In the genomic region with DNA sequence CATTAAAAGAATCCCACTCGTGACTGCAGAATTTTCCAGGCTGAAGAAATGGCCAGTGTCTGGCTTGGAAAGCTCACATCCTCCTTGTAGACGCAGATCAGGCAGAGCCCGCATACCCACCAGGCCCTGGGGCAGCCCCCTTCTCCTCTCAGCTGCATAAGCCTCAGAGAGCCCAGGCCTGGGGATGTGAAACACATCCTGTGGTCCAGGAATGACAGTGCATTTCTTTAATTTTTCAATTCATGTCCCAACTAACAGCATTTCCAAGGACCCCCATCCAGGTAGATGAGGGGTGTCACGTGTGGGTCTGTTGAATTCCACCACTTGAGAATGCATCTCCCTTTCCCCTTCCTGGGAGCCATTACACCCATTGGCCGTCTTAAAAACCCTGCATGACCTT, we compare ENCODE assay signal across 16 mouse cellular contexts.
DNase-seq lines count a peak whose midpoint lies in the region; ATAC-seq and TF ChIP-seq lines count a peak whose summit lies in the region.
"Had no signal": no experiment of that assay in that cellular context is flagged by ENCODE, and none has a peak within 500 bp of the region (broad histone marks: within the 10 kb centered on the region; RNA-seq: fewer than 3 reads in every experiment).

No protein-coding gene starts in this region.

- TF ChIP-seq CTCF in CH12.LX (conservative IDR thresholded peaks at IDR 0.05 in 1 of 2, IDR thresholded peaks at IDR 0.05 in 1 of 2; ENCODE audit: low read depth in 2 of 2, low read length in 2 of 2): no peak

- 75% methylated on average over 5 of the region's 5 CpGs for WGBS in forebrain, embryonic 11.5 days
- 68% methylated on average over 5 of the region's 5 CpGs for WGBS in forebrain, embryonic 13.5 days
- 80% methylated on average over 5 of the region's 5 CpGs for WGBS in intestine, embryonic 14.5 days
- WGBS in intestine, embryonic 16.5 days: 84% methylated on average over 5 of the region's 5 CpGs
- WGBS in limb, embryonic 10.5 days: 83% methylated on average over 5 of the region's 5 CpGs

- H3K27me3 ChIP-seq in forebrain, embryonic 11.5 days (ENCODE audit: control insufficient read depth, insufficient read depth, low read length): peaks cover 10% of the 10 kb centered on the region
- H3K27me3 ChIP-seq in forebrain, embryonic 13.5 days: peaks cover 38% of the 10 kb centered on the region
- H3K27me3 ChIP-seq in intestine, embryonic 14.5 days (replicated peaks; ENCODE audit: control insufficient read depth, insufficient read depth, low read length): peaks cover 21% of the 10 kb centered on the region
- H3K27me3 ChIP-seq in intestine, embryonic 16.5 days (replicated peaks; ENCODE audit: control insufficient read depth, insufficient read depth, low read length): peaks cover 17% of the 10 kb centered on the region
- H3K27me3 ChIP-seq in CH12.LX (replicated peaks): peaks cover 38% of the 10 kb centered on the region
- peaks cover 58% of the 10 kb centered on the region for H3K27me3 ChIP-seq in limb, embryonic 10.5 days (ENCODE audit: low read depth, poor library complexity, severe bottlenecking)

- no peak overlapping the region for H3K4me3 ChIP-seq in forebrain, embryonic 11.5 days (ENCODE audit: low read depth, low read length)
- H3K4me3 ChIP-seq in forebrain, embryonic 13.5 days: no peak overlapping the region
- H3K4me3 ChIP-seq in intestine, embryonic 14.5 days (ENCODE audit: low read depth, low read length): no peak overlapping the region
- no peak overlapping the region for H3K4me3 ChIP-seq in intestine, embryonic 16.5 days (ENCODE audit: low read length)
- H3K4me3 ChIP-seq in CH12.LX (replicated peaks in 1 of 3; ENCODE audit: low read depth in 2 of 3, low read length in 2 of 3, poor library complexity in 1 of 3): no peak overlapping the region
- H3K4me3 ChIP-seq in limb, embryonic 10.5 days: no peak overlapping the region

- TF ChIP-seq RAD21 in CH12.LX (IDR thresholded peaks at IDR 0.05; ENCODE audit: low read depth, low read length): no peak

- dilution Hi-C loops in CH12.LX (cut with MboI; ENCODE audit: extremely low pct_ligation_motif_present, extremely low pct_unique_long_range_greater_than_20kb, low sequenced_read_pairs): no loop called here

- no peaks in the 10 kb centered on the region for H3K9me3 ChIP-seq in forebrain, embryonic 11.5 days (ENCODE audit: control insufficient read depth, low read length)
- no peaks in the 10 kb centered on the region for H3K9me3 ChIP-seq in forebrain, embryonic 13.5 days (replicated peaks)
- no peaks in the 10 kb centered on the region for H3K9me3 ChIP-seq in intestine, embryonic 14.5 days (ENCODE audit: control insufficient read depth, low read length)
- H3K9me3 ChIP-seq in intestine, embryonic 16.5 days (ENCODE audit: control insufficient read depth, low read length): no peaks in the 10 kb centered on the region
- H3K9me3 ChIP-seq in CH12.LX (replicated peaks; ENCODE audit: low read length): no peaks in the 10 kb centered on the region
- H3K9me3 ChIP-seq in limb, embryonic 10.5 days (replicated peaks): no peaks in the 10 kb centered on the region

- TF ChIP-seq EP300 in CH12.LX (IDR thresholded peaks at IDR 0.05; ENCODE audit: low read length): peak; percentile 81

- H3K79me2 ChIP-seq in CH12.LX (replicated peaks; ENCODE audit: control insufficient read depth, extremely low read depth, insufficient read depth, poor library complexity, severe bottlenecking): no peaks in the 10 kb centered on the region

- H3K36me3 ChIP-seq in forebrain, embryonic 11.5 days (ENCODE audit: control insufficient read depth, insufficient read depth, low read length): no peaks in the 10 kb centered on the region
- H3K36me3 ChIP-seq in forebrain, embryonic 13.5 days (ENCODE audit: poor library complexity, severe bottlenecking): no peaks in the 10 kb centered on the region
- H3K36me3 ChIP-seq in intestine, embryonic 14.5 days (ENCODE audit: control insufficient read depth, insufficient read depth, low read length): no peaks in the 10 kb centered on the region
- no peaks in the 10 kb centered on the region for H3K36me3 ChIP-seq in intestine, embryonic 16.5 days (ENCODE audit: control insufficient read depth, insufficient read depth, low read length)
- H3K36me3 ChIP-seq in CH12.LX (replicated peaks in 1 of 2; ENCODE audit: control insufficient read depth in 1 of 2, insufficient read depth in 1 of 2, low read length in 1 of 2): no peaks in the 10 kb centered on the region
- no peaks in the 10 kb centered on the region for H3K36me3 ChIP-seq in limb, embryonic 10.5 days
- H3K36me3 ChIP-seq: G1E had no signal

- H3K9ac ChIP-seq in forebrain, embryonic 11.5 days (ENCODE audit: low read length): no peak overlapping the region
- H3K9ac ChIP-seq in forebrain, embryonic 13.5 days: no peak overlapping the region
- H3K9ac ChIP-seq in intestine, embryonic 14.5 days (ENCODE audit: low read length): no peak overlapping the region
- no peak overlapping the region for H3K9ac ChIP-seq in intestine, embryonic 16.5 days (ENCODE audit: low read depth, low read length)
- H3K9ac ChIP-seq in CH12.LX (ENCODE audit: insufficient read depth, low read depth): no peak overlapping the region

- H3K4me1 ChIP-seq in forebrain, embryonic 11.5 days (replicated peaks; ENCODE audit: control insufficient read depth, insufficient read depth, low read length): peaks cover 7% of the 10 kb centered on the region; the same call in 1 of the 2 replicates
- peaks cover 24% of the 10 kb centered on the region for H3K4me1 ChIP-seq in forebrain, embryonic 13.5 days
- no peaks in the 10 kb centered on the region for H3K4me1 ChIP-seq in intestine, embryonic 14.5 days (replicated peaks; ENCODE audit: control insufficient read depth, insufficient read depth, low read length)
- no peaks in the 10 kb centered on the region for H3K4me1 ChIP-seq in intestine, embryonic 16.5 days (ENCODE audit: control insufficient read depth, insufficient read depth, low read length)
- H3K4me1 ChIP-seq in CH12.LX (ENCODE audit: control insufficient read depth in 1 of 2, insufficient read depth in 2 of 2): peaks cover 11 to 30% of the 10 kb centered on the region in 2 experiments
- H3K4me1 ChIP-seq in limb, embryonic 10.5 days: peaks cover 43% of the 10 kb centered on the region

- no peak for TF ChIP-seq POLR2A in CH12.LX (IDR thresholded peaks at IDR 0.05; ENCODE audit: low read depth, low read length)

- in situ Hi-C loops in CH12.LX (cut with MboI; ENCODE audit: low pct_ligation_motif_present, low pct_unique_long_range_greater_than_20kb, low sequenced_read_pairs): loop anchor here (10.0 to 25.0 kb wide), 3 partner anchors 341 to 1484 kb away; partner anchors contain the start of genes Wars and Wdr25

- H3K4me2 ChIP-seq in forebrain, embryonic 11.5 days (ENCODE audit: low read depth, low read length, severe bottlenecking): no peak overlapping the region
- H3K4me2 ChIP-seq in forebrain, embryonic 13.5 days: no peak overlapping the region
- H3K4me2 ChIP-seq in intestine, embryonic 14.5 days (ENCODE audit: low read length): no peak overlapping the region
- no peak overlapping the region for H3K4me2 ChIP-seq in intestine, embryonic 16.5 days (ENCODE audit: low read depth, low read length)
- H3K4me2 ChIP-seq in CH12.LX (ENCODE audit: insufficient read depth, low read depth, poor library complexity, severe bottlenecking): no peak overlapping the region

- ATAC-seq in forebrain, embryonic 11.5 days (replicated peaks; ENCODE audit: low FRiP score): no peak
- ATAC-seq in forebrain, embryonic 13.5 days: no peak
- no peak for ATAC-seq in intestine, embryonic 14.5 days (replicated peaks; ENCODE audit: low FRiP score, low TSS enrichment, low read depth)
- ATAC-seq in intestine, embryonic 16.5 days: no peak
- ATAC-seq: activated CD4-positive, CD25-positive, alpha-beta regulatory T cell, adult 4 months; CD4-positive, CD25-positive, alpha-beta regulatory T cell, adult 4 months; Patski had no signal

- DNase-seq in forebrain, embryonic 11.5 days (ENCODE audit: low spot score): peak; percentile 41
- DNase-seq in heart, adult 11 months: peak; percentile 44
- no peak for DNase-seq in heart, adult 18-20 months
- DNase-seq in intestine, embryonic 14.5 days (ENCODE audit: low spot score): peak; percentile 34
- DNase-seq in CH12.LX (ENCODE audit: extremely low read depth): peak; percentile 71
- no peak for DNase-seq in limb, embryonic 10.5 days (ENCODE audit: low spot score)
- DNase-seq: adrenal gland, adult 8-10 months; cerebellum, adult 11 months; cerebellum, adult 11-12 months; cerebellum, adult 18-20 months had no signal

- H3K27ac ChIP-seq in forebrain, embryonic 11.5 days (ENCODE audit: low read depth, low read length): no peak overlapping the region
- H3K27ac ChIP-seq in forebrain, embryonic 13.5 days: no peak overlapping the region
- no peak overlapping the region for H3K27ac ChIP-seq in intestine, embryonic 14.5 days (ENCODE audit: low read depth)
- H3K27ac ChIP-seq in intestine, embryonic 16.5 days (ENCODE audit: low read length): no peak overlapping the region
- H3K27ac ChIP-seq in CH12.LX (ENCODE audit: insufficient read depth, low read depth): no peak overlapping the region
- H3K27ac ChIP-seq in limb, embryonic 10.5 days: no peak overlapping the region

TF ChIP-seq in CH12.LX, 34 proteins besides CTCF, POLR2A, EP300 and RAD21:
- TF ChIP-seq MAFK (IDR thresholded peaks at IDR 0.05; ENCODE audit: insufficient replicate concordance, low read length) (0 out of 2 replicates have a peak, but pooled peaks have one; percentile 6), SMC3 (IDR thresholded peaks at IDR 0.05; ENCODE audit: low read depth, low read length) (no peak), JUN (IDR thresholded peaks at IDR 0.05; ENCODE audit: insufficient read depth, low read depth, low read length) (peak; percentile 22; the same call in 1 of the 2 replicates), BHLHE40 (IDR thresholded peaks at IDR 0.05; ENCODE audit: low read depth, low read length) (peak; percentile 59), HCFC1 (IDR thresholded peaks at IDR 0.05; ENCODE audit: low read depth, low read length) (no peak), IRF4 (IDR thresholded peaks at IDR 0.05; ENCODE audit: low read depth, low read length) (peak; percentile 90), TCF12 (IDR thresholded peaks at IDR 0.05; ENCODE audit: low read depth, low read length) (0 out of 2 replicates have a peak, but pooled peaks have one; percentile 20)
TF ChIP-seq in CH12.LX: peak in this region for 5.

Comparison
In these comparisons a context has a peak if more than half of its experiments do, and no peak if none do; other contexts are left out.
1. DNase-seq: peak in forebrain, embryonic 11.5 days (single experiment), heart, adult 11 months (single experiment), intestine, embryonic 14.5 days (single experiment) and CH12.LX (single experiment); none in heart, adult 18-20 months (0 of 2) and limb, embryonic 10.5 days (single experiment).